Mouse (Mus musculus): Measurements from ENCODE around the gene Glod5.

DNA sequence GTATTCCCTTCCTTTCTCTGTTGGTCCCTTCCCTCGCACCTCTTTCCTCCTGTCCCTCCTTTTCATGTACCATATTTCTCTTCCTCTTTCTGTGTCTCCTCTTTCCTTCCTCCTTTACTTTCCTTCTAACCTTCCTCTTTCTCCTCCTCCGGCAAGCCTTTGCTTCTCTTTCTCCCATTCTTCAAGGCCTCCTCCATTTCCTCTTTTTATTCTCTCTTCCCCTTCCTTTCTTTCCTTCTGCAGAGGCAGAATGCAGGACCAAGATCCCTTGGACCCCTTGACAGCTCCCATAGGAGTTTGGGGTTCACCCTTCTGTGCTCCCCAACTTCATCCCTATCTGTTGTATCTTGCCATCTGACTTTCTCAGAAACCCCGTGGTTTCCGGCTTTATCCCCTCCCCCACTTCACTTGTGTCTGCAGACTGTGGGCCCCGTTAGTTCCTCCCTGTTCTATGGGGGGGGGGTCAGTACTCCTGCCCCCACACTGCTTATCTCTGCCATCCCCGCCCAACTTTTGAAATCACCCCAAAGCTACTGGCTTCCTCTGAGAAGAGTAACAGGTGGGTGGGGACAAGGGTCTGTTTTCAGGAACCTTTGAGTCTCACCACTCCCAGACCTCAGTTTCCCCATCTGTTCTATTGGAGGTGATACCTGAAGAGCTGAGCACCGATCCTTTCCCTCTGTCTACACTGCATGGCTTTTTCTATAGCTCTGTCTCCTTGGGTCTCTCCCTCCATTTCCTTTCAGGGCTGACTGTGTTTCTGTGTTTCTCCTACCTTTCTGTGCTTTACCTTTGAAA lies 54.3 kb downstream of the Glod5 start:
- TF ChIP-seq CTCF (IDR thresholded peaks at IDR 0.05; ENCODE audit: low read depth) (no peak), EP300 (optimal IDR thresholded peaks at IDR 0.05) (no peak)

All from stomach, postnatal 0 days (tissue).